Mouse (Mus musculus) megakaryocyte, embryonic 14.5 days (primary cell): ENCODE data around the gene Srebf1. TPM values are rescaled to one million over a fixed set of nuclear protein-coding genes. Genes with fewer than 3 reads are reported as not detected.

Source experiments
- H3K27me3 ChIP-seq: replicated peaks from 2 replicates; pipeline ENCODE3; 2012; ENCODE audit warnings: inconsistent platforms
- H3K36me3 ChIP-seq: replicated peaks from 2 replicates; pipeline ENCODE3; 2012; ENCODE audit warnings: low read length, inconsistent platforms, mixed read lengths
- H3K4me1 ChIP-seq: 2 replicates; pipeline ENCODE4 v1.6.1; 2012; ENCODE audit warnings: inconsistent platforms
- H3K4me3 ChIP-seq: replicated peaks from 2 replicates; pipeline ENCODE3; 2012; ENCODE audit warnings: moderate library complexity, mild to moderate bottlenecking, inconsistent platforms
- H3K9me3 ChIP-seq: 2 replicates; pipeline ENCODE4 v1.6.1; 2012; ENCODE audit warnings: inconsistent platforms
- FLI1 ChIP-seq: IDR thresholded peaks from 2 replicates; pipeline ENCODE4 v1.6.1; 2012; ENCODE audit warnings: low read length, inconsistent platforms, mixed read lengths
- GATA1 ChIP-seq: IDR thresholded peaks from 3 replicates; pipeline ENCODE4 v1.6.1; 2012; ENCODE audit warnings: mixed read lengths, low read length, inconsistent platforms, borderline replicate concordance
- polyA plus RNA-seq: library from polyadenylated mRNA; stranded (reverse); fragments of >175 nt; gene quantifications from 2 replicates; pipeline ENCODE4 v1.2.3, GENCODE M21; 2012; ENCODE audit warnings: low replicate concordance; ENCODE audit not compliant: insufficient read depth

Gene Srebf1
- polyA plus RNA-seq, 1 experiment: 138 TPM

- Histone ChIP-seq H3K36me3 (peaks cover 100% of the 10 kb centered on the region), H3K4me1 (peaks cover 87% of the 10 kb centered on the region)
Measured at GRCm38 (mm10) chr11:60198651-60199050, 23.7 kb downstream of the Srebf1 start.

GRCm38 (mm10) chr11:60197998-60198619 lies 24.3 kb downstream of the Srebf1 start:
- TF ChIP-seq FLI1 (no peak), GATA1 (no peak)
- Histone ChIP-seq H3K4me1 (peaks cover 89% of the 10 kb centered on the region), H3K9me3 (peaks cover 10% of the 10 kb centered on the region), H3K36me3 (peaks cover 100% of the 10 kb centered on the region), H3K27me3 (no peaks in the 10 kb centered on the region), H3K4me3 (no peak overlapping the region)

More at GRCm38 (mm10) chr11:60198651-60199050, 23.7 kb downstream of the Srebf1 start:
- H3K27me3 ChIP-seq: no peaks in the 10 kb centered on the region
- H3K4me3 ChIP-seq: no peak overlapping the region
- TF ChIP-seq GATA1: no peak
- no peak for TF ChIP-seq FLI1
- H3K9me3 ChIP-seq: peaks cover 10% of the 10 kb centered on the region

- no peak overlapping the region for H3K4me3 ChIP-seq
- H3K36me3 ChIP-seq: peaks cover 97% of the 10 kb centered on the region
- H3K27me3 ChIP-seq: no peaks in the 10 kb centered on the region
- peaks cover 89% of the 10 kb centered on the region for H3K4me1 ChIP-seq
- peaks cover 10% of the 10 kb centered on the region for H3K9me3 ChIP-seq
- TF ChIP-seq FLI1 (no peak), GATA1 (no peak)
Measured at GRCm38 (mm10) chr11:60196344-60196743, 26.0 kb downstream of the Srebf1 start.

GRCm38 (mm10) chr11:60195108-60195507 lies 27.3 kb downstream of the Srebf1 start:
- TF ChIP-seq FLI1 (no peak), GATA1 (no peak)
- Histone ChIP-seq H3K4me3 (no peak overlapping the region), H3K9me3 (peaks cover 10% of the 10 kb centered on the region), H3K27me3 (no peaks in the 10 kb centered on the region), H3K36me3 (peaks cover 97% of the 10 kb centered on the region), H3K4me1 (peaks cover 89% of the 10 kb centered on the region)

GRCm38 (mm10) chr11:60193556-60193955 lies 28.8 kb downstream of the Srebf1 start:
- no peaks in the 10 kb centered on the region for H3K27me3 ChIP-seq
- peak overlapping the region; percentile 62 for H3K4me3 ChIP-seq
- H3K4me1 ChIP-seq: peaks cover 93% of the 10 kb centered on the region
- peaks cover 97% of the 10 kb centered on the region for H3K36me3 ChIP-seq
- peaks cover 10% of the 10 kb centered on the region for H3K9me3 ChIP-seq
- TF ChIP-seq FLI1 (no peak), GATA1 (no peak)

GRCm38 (mm10) chr11:60192534-60192933 lies 29.8 kb downstream of the Srebf1 start:
- peaks cover 10% of the 10 kb centered on the region for H3K9me3 ChIP-seq
- H3K4me3 ChIP-seq: peak overlapping the region; percentile 83
- TF ChIP-seq FLI1 (no peak), GATA1 (no peak)
- peaks cover 97% of the 10 kb centered on the region for H3K36me3 ChIP-seq
- H3K4me1 ChIP-seq: peaks cover 93% of the 10 kb centered on the region
- H3K27me3 ChIP-seq: no peaks in the 10 kb centered on the region

- Histone ChIP-seq H3K36me3 (peaks cover 97% of the 10 kb centered on the region), H3K4me1 (peaks cover 96% of the 10 kb centered on the region)
Measured at GRCm38 (mm10) chr11:60190055-60190641, 32.2 kb downstream of the Srebf1 start.

GRCm38 (mm10) chr11:60189501-60190040 lies 32.8 kb downstream of the Srebf1 start:
- Histone ChIP-seq H3K4me1 (peaks cover 100% of the 10 kb centered on the region), H3K4me3 (no peak overlapping the region), H3K9me3 (peaks cover 4% of the 10 kb centered on the region), H3K36me3 (peaks cover 97% of the 10 kb centered on the region), H3K27me3 (no peaks in the 10 kb centered on the region)
- TF ChIP-seq GATA1 (no peak), FLI1 (no peak)

More at GRCm38 (mm10) chr11:60190055-60190641, 32.2 kb downstream of the Srebf1 start:
- no peak for TF ChIP-seq GATA1
- no peak for TF ChIP-seq FLI1
- peaks cover 9% of the 10 kb centered on the region for H3K9me3 ChIP-seq
- peak overlapping the region; percentile 16 for H3K4me3 ChIP-seq
- H3K27me3 ChIP-seq: no peaks in the 10 kb centered on the region

- no peak for TF ChIP-seq GATA1
- Histone ChIP-seq H3K36me3 (peaks cover 95% of the 10 kb centered on the region), H3K4me3 (no peak overlapping the region), H3K27me3 (no peaks in the 10 kb centered on the region), H3K9me3 (no peaks in the 10 kb centered on the region), H3K4me1 (peaks cover 100% of the 10 kb centered on the region)
Measured at GRCm38 (mm10) chr11:60188275-60188853, 34.0 kb downstream of the Srebf1 start.

GRCm38 (mm10) chr11:60187070-60187469 lies 35.3 kb downstream of the Srebf1 start:
- Histone ChIP-seq H3K9me3 (no peaks in the 10 kb centered on the region), H3K4me1 (peaks cover 100% of the 10 kb centered on the region), H3K4me3 (peak overlapping the region; percentile 14), H3K27me3 (no peaks in the 10 kb centered on the region), H3K36me3 (peaks cover 94% of the 10 kb centered on the region)
- TF ChIP-seq FLI1 (no peak), GATA1 (no peak)
